Mouse (Mus musculus) heart, postnatal 25 days (tissue): Measurements from ENCODE around the gene Rangrf. TPM values are rescaled to one million over a fixed set of nuclear protein-coding genes. Genes with fewer than 3 reads are reported as not detected.
"Not testable (repeated sequence)": the region's sequence is repeated elsewhere in the genome, so short reads cannot be mapped to it uniquely, and the experiment has no call there.

Experiments
- DNase-seq: peaks from one replicate; pipeline ENCODE4 v3.0.0; 2022; ENCODE audit warnings: low spot score
- intact Hi-C: fragments of 180-260 bp; cut with DNase I; formaldehyde crosslinking; loops from one replicate; pipeline ENCODE4 v1.15.1; 2025
- microRNA-seq: library from miRNA; unstranded; fragments of <30 nt; microRNA quantifications from one replicate; pipeline ENCODE4 v1.2.0, GENCODE M21; 2022
- total RNA-seq, 2 experiments: library from RNA; stranded (reverse); gene quantifications; 2 replicates each; pipeline ENCODE4 v1.2.3; 2021

Rangrf gene
- total RNA-seq, 2 experiments from 2014 or later: 80.3 to 89.1 TPM

GRCm38 (mm10) chr11:68954408-68954807 lies 20.6 kb downstream of the Rangrf start:
- DNase-seq: no peak
- intact Hi-C loops: no loop called here

GRCm38 (mm10) chr11:68953903-68954302 lies 21.1 kb downstream of the Rangrf start:
- intact Hi-C loops: no loop called here
- no peak for DNase-seq

DNA sequence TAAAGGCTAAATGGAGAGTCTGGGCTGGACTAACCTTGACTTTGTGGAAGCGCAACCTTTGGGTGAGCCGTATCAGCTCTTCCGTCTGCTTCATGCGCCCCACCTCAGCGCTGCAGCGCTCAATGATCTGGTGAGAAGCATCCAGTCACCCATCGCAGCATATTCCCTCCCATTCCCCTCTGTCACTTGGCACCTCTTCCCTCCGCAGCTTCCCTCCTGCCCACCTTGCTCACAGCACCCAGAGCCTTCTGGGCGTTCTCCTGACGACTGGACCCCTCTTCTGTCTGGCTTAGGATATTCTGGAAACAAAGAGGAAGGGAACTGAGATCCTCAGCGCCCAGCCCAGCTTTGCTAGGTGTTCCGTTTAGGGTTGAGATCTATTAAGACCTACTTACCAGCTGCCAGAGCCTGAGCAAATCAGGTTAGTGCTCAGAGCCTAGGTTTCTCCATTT lies 27.4 kb downstream of the Rangrf start:
- intact Hi-C loops: no loop called here
- DNase-seq: no peak

DNA sequence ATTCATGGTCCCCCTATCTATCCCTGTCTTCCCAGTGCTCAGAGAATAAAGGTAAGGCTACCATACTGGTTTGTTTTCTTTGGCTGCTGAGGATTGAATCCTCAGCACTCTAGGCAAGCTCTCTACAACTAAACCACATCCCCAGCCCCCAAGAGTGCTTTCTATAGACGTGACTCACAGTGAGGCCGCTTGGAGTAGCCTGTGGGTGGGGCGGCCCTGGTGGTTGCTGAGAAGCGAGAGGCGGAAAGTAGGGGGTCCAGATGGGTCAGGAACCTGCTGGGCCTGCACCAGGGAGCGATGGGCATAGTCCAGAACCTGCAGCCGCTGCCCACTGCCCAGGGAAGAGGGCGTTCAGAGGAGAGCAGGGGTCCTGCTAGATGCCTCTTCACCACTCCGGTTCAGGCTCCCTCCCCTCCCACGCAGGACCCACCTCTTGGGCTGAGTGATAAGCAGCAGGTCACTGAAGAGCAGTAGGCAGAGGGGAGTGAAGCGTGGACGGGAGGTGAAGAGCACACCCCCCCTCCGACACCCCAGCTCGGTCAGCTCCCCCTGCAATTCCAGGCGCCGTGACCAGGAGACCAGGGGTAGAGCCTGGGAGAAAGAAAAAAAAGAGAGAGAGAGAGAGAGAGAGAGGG lies 28.1 kb downstream of the Rangrf start:
- no peak for DNase-seq
- intact Hi-C loops: no loop called here

DNA sequence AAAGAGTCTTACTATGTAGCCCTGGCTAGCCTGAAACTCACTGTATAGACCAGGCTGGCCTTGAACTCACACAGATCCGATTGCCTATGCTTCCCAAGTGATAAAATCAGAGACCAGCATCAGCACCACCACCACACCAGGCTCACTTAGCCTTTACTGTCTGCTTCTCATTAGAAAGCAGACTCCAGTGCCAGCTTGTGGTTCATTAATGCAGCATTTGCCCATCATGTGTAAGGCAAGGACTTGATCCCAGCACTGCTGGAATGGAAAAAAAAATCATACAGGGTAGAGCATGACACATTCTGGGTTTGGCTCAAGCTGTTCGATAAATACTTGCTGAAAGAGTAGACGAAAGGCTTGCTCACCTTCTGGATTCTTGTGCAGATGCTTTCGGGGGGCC lies 29.0 kb downstream of the Rangrf start:
- intact Hi-C loops: no loop called here

DNA sequence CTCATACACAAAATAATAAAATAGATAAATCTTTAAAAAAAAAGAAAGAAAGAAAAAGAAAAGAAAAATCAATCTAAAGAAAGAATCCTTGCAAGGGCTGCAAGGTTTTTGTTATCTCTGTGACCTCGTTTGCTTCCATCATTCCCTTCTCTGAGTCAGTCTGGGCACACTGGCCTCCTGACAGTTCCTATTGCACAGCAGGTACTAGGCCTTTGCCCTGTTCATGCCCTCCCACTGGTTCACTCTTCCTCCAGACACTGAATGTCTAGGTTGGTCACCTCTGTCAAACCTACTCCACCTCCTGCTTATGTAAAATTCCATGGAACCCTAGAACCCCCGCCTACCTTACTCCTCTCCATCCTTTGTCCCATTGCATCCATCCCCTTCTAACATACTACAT lies 29.7 kb downstream of the Rangrf start:
- DNase-seq: no peak
- intact Hi-C loops: no loop called here

More for the DNA sequence above, 29.0 kb downstream of the Rangrf start:
- no peak for DNase-seq

GRCm38 (mm10) chr11:68942731-68943130 lies 32.3 kb downstream of the Rangrf start:
- no peak for DNase-seq
- intact Hi-C loops: loop anchor here (5.0 kb wide), 1 partner anchor 35 kb away; no protein-coding TSS in a partner anchor

- DNase-seq: no peak
- intact Hi-C loops: loop anchor here (5.0 kb wide), 1 partner anchor 33 kb away; no protein-coding TSS in a partner anchor
Observed at GRCm38 (mm10) chr11:68940516-68940915, 34.5 kb downstream of the Rangrf start.

DNA sequence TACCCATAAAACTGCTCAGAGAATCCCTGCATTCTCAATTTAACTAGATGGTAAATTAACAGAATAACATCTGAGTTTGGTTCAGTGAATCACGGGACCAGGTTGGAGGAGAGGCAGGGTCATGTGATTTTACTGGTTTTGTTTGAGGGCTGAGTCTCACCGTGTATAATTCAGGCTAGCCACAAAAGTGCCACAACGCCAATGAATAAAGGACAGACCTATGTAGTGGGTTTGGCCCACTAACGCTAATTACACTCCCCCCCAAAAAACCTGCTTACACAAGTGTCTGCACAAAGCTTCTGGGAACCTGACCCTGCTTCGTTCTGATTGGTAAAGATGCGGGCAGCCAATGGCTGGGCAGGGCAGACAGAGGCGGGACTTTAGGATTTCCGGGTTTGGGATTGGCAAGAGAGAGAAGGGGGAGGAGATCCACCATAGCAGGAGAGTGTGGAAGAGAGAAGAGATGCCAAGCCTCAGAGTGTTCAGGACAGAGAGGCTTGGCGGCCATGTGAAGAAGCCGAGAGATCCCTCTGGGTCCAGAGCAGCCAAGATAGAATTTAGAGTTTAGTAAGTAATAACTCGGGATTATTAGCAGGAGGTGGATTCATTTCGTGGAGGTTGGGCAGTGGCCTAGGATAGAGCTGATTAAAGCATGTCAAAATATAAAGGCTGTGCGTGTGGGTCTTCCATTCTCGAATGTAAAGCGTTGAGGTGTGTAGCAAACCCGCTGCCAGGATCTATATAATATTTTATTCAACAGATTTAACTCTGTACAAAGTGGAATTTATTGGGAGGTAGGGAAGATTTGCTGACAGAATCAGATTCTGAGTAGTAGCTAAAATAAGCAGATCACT lies 35.3 kb downstream of the Rangrf start:
- DNase-seq: peak; percentile 84
- intact Hi-C loops: loop anchor here (5.0 kb wide), 1 partner anchor 32 kb away; no protein-coding TSS in a partner anchor

DNA sequence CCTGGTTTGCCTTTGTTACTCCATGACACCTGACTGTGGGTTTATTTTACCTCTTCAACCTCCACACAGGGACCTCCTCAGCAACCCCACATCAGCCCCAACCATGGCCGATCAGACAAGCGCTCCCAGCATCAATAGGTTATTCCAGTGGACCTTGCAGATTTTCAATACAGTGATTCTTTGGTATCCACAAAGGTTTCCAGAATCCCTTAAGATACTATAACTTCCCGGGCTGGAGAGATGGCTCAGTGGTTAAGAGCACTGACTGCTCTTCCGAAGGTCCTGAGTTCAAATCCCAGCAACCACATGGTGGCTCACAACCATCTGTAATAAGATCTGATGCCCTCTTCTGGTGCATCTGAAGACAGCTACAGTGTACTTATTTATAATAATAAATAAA lies 38.0 kb downstream of the Rangrf start:
- intact Hi-C loops, DNase-seq: not testable (repeated sequence)

- no peak for DNase-seq
Observed at GRCm38 (mm10) chr11:68933885-68934507, 41.0 kb downstream of the Rangrf start.

DNA sequence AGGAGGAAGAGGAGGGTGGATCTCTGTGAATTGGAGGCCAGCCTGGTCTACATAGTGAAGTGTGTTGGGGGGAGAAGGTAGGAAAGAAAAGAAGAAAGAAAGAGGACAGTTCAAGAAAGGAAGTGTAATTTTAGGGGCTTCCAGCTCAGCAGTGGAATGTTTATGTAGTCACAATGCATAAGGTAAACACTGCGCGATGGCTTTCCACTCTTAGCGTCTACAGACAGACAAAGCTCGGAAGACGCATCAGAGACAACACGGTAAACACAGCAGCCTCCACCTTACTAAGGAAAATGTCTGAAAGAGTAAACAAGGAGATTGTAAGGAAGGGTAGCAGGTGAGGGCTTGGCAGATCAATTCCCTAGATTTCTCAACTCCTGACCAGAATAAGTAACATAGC lies 45.0 kb downstream of the Rangrf start:
- intact Hi-C loops: no loop called here

More at GRCm38 (mm10) chr11:68933885-68934507, 41.0 kb downstream of the Rangrf start:
- intact Hi-C loops: no loop called here

GRCm38 (mm10) chr11:68926981-68927380 lies 48.0 kb downstream of the Rangrf start, which contains the start of gene Odf4:
Gene Odf4 (minus strand): TSS chr11:68927081.
- no peak for DNase-seq

More for the DNA sequence above, 45.0 kb downstream of the Rangrf start:
- DNase-seq: no peak

GRCm38 (mm10) chr11:68924749-68925148 lies 50.2 kb downstream of the Rangrf start:
- intact Hi-C loops: no loop called here
- DNase-seq: no peak

More at GRCm38 (mm10) chr11:68926981-68927380, 48.0 kb downstream of the Rangrf start, which contains the start of gene Odf4:
- intact Hi-C loops: no loop called here

- intact Hi-C loops: no loop called here
- DNase-seq: no peak
Observed at GRCm38 (mm10) chr11:68923191-68923590, 51.8 kb downstream of the Rangrf start.

Small RNA genes lying within 50 kb of the gene (microRNA-seq; reads per million reads assigned to microRNA genes)
- gene Mir3062: not detected

Other genes with a start within 250 kb of the Rangrf start
- 10 to 100 TPM; 56.0 to 60.9 TPM for gene Ndel1, start 103.3 kb downstream of the Rangrf start, total RNA-seq
- gene Rnf222, start 86.6 kb downstream of the Rangrf start, total RNA-seq: under 1 TPM in 1 of 2 experiments, not detected in 1; 0.08 TPM
- gene Rpl26, start 73.6 kb downstream of the Rangrf start, total RNA-seq: 100 to 1,000 TPM; 612 to 679 TPM
- not detected for gene Odf4, start 48.1 kb downstream of the Rangrf start, total RNA-seq
- 10 to 100 TPM; 28.1 to 32.4 TPM for gene Arhgef15, start 17.7 kb downstream of the Rangrf start, total RNA-seq
- gene Slc25a35, start 7.1 kb downstream of the Rangrf start, total RNA-seq: 1 to 10 TPM; 6.4 to 7.4 TPM
- 1 to 10 TPM; 5.6 to 6.8 TPM for gene Pfas, start 33.3 kb upstream of the Rangrf start, total RNA-seq
- gene Ctc1, start 40.7 kb upstream of the Rangrf start, total RNA-seq: 10 to 100 TPM; 11.5 to 13.7 TPM
- 1 to 10 TPM in 1 of 2 experiments, under 1 TPM in 1; 0.62 to 1.2 TPM for gene Aurkb, start 70.5 kb upstream of the Rangrf start, total RNA-seq
- gene Borcs6, start 84.5 kb upstream of the Rangrf start, total RNA-seq: 10 to 100 TPM; 14.4 to 16.4 TPM
- gene Tmem107, start 95.6 kb upstream of the Rangrf start, total RNA-seq: 1 to 10 TPM; 4.4 to 9.8 TPM
- gene Vamp2, start 113.3 kb upstream of the Rangrf start, total RNA-seq: 10 to 100 TPM; 59.6 to 65.7 TPM
- gene Per1, start 120.0 kb upstream of the Rangrf start, total RNA-seq: 10 to 100 TPM; 32.3 to 61.0 TPM
- gene Hes7, start 145.2 kb upstream of the Rangrf start, total RNA-seq: under 1 TPM in 1 of 2 experiments, not detected in 1; 0.14 TPM
- under 1 TPM in 1 of 2 experiments, not detected in 1; 0.21 TPM for gene 9130213A22Rik, start 147.4 kb upstream of the Rangrf start, total RNA-seq
- not detected for gene Aloxe3, start 150.7 kb upstream of the Rangrf start, total RNA-seq
- not detected for gene Alox12b, start 181.8 kb upstream of the Rangrf start, total RNA-seq
- 1 to 10 TPM; 1.6 to 1.8 TPM for gene Alox8, start 222.7 kb upstream of the Rangrf start, total RNA-seq